Mouse (Mus musculus) urinary bladder, adult 18-20 months (tissue): ENCODE results near the gene Apof.

Experiments
- DNase-seq, 2 experiments: peaks; one replicate each; pipeline ENCODE4 v3.0.0; 2022; ENCODE audit warnings: low spot score in 2 of 2, mixed read lengths in 2 of 2

The Apof gene

DNA sequence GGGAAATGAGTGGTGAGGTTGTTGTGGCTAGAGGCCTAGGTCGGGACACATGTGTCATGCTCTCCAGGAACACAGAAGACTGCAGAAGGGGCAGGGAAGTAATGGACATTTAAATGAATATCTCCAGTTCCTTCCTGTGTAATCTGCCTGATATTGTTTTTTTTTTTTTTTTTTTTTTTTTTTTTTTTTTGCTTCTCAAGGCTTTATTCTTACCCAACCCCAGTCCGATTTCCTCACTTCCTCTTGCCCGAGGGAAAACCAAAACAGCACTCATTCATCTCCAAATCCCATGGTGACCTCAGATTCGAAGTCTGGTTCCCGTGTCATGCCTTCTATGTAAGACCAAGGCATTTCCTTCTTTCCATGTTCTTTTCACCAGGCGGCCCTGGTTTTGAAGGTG lies 29.8 kb downstream of the Apof start:
- no peak for DNase-seq

DNA sequence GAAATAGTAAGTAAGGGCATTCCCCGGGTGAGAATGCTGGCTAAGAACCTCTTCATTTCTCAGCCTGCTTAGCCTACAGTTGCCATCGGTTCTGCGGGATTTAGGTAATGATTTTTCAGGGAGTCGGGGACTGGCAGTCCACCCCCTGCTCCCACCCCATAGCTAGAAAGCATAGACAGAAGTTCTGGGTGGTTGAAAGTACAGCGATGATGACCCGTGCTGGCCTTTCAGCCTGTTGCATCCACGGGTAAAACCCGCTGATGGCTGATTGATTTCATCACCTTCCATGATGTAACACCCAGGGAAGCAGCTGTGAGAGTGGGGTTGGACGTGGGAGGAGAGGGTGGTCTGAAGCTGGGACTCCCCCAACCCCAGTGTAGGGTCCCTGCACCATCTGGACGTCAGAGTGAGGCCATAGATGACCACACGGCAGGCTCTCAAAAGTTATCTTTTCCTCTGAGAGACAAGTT lies 30.3 kb downstream of the Apof start, which contains the start of gene Il23a:
Gene Il23a (minus strand): TSS at position 51 of the 470 bp plus-strand sequence.
- no peak for DNase-seq

DNA sequence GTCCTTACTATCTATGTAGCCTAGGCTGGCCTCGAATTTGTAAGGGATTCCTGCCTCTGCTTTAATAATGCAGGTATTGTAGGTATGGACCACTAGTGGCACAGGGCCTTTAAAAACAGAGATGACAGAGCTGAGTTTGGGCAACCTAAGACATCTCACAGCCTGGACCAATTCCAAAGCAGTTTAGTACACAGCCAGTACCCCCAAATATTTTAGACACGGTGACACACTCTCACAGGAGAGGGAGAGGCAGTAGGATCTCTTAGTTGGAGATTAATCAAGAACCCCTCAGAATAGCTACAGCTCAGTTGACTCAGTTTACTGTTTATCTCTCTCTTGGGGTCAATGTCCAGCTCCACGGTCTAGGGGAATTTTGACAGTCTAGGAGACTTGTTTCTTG lies 33.9 kb downstream of the Apof start:
- DNase-seq: no peak

DNA sequence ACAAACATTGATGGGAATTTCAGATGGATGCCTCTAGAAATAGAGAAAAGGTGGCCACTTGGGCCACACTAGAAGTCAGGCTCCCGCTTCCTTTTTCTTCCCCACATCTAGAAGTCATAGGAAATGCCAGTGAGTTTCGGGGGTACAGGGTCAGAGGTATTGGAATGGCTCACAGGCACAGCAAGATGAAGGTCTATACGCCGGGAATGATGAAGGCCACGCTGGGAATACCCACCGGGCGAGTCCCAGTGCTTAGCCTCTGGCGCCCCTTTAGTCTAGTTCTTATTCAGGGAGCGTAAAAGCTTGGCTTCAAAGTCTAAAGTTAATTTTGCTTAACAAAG lies 34.3 kb downstream of the Apof start:
- DNase-seq: no peak

DNA sequence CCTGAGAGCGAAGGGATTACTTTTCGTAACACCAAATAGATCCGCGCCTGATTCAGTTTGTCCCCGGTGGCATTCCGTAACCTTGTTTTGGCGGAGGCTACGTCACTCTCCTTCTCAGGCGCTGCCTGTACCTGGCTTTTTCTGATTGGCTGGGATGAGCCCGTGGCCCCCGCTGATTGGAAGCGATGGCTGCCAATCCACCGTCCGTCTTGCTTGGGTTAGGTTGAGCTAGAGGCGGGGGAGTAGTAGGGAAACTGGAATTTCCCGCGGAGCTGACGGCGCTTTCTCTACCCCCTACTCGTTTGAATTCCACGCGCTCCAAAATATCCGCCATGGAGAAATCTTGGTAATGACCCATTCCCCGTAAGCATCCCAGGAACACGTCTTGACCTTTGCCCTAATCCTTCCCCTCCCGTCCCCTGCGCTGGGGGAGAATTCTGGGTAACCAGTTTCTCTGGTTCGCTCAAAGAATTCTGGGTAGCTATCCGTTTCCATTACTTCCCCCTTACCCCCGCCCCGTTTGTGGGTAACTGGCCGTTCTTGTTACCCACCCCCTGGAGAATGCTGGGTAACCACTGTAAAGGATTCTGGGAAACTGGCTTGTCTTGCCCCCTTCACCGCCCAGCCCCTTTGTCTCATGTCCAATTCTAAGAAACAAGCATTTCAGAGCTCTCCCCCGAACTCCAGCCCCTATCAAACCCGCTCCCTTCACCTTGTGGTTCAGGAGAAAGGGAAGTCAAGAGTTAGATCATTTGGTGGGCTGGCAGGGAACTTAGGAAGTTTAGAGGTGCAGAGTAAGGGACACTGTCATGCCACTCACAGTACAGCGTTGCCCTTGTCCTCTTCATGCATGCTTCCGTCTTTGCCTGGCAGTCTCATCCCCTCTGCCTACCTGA lies 34.9 kb downstream of the Apof start, which contains the start of gene Pan2:
Gene Pan2 (plus strand): TSS at position 210 of the 896 bp plus-strand sequence.
- peak; percentile 99 to 100 for DNase-seq

DNA sequence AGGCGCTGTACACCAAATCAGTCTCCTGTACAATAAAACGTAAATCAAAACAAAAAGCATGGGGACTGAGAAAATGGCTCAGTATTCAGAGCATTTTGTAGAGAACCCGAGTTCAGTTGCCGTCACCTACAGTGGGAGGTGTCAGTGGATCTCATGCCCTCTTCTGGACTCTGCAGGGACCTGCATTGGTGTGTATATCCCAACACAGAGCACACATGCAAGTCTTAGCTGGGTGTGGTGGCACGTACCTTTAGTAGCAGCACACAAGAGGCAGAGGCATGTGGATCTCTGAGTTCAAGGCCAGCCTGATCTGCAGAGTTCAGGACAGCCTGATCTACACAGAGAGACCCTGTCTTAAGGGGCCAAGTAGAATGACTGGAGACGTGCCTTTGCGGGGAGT lies 41.2 kb downstream of the Apof start:
- DNase-seq: no peak

DNA sequence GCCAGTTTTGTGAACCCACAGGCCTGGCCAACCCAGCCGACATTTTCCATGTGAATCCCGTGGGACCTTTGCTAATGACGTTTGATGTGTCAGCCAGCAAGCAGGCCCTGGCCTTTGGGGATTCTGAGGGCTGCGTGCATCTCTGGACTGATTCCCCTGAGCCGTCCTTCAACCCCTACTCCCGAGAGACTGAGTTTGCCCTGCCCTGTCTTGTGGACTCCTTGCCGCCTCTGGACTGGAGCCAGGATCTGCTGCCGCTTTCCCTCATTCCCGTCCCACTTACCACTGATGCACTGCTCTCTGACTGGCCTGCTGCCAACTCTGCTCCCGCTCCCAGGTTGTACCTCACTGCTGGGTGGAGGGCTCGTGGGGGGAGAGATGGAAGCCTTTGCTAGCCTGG lies 41.7 kb downstream of the Apof start:
- DNase-seq: no peak

DNA sequence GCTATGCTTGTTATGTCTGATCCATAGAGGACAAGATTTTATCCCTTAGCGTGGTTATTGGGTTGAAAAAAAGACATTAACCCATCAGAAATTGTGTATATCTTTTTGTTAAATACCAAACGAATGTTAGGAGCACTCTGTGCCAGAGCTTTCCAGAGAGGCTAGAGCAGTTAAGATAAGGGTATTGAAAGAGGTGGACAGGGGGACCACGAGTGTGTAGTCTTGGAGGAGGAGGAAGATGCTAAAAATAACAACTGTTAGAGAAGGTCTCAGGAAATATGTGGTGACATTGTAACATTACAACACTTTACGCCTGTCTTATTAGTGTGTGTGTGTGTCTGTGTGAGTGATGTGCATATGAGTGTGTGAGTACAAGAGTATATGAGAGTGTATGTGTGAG lies 42.4 kb downstream of the Apof start:
- no peak for DNase-seq

DNA sequence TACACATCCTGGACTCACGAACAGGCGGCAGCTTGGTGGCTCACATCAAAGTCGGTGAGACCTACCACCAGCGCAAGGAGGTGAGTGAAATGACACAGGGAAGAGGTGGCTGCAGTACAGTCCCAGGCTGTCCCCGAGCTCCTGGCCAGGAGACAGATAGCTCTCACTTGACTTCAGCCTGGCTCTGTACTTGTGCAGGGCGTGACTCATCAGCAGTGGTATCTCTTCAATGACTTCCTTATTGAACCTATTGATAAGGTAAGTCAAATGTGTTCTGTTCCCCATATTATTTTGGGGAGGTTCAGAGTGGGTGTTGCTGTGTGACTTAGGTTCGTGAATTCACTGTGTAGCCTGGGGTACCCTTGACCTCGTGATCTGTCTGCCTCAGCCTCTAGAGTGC lies 47.1 kb downstream of the Apof start:
- DNase-seq: no peak
